Mouse (Mus musculus) kidney, adult 2 months (tissue): ENCODE results near the gene Atf7ip.

Experiments used
- CTCF ChIP-seq: fragments of 200-500 bp; conservative IDR thresholded peaks from 2 replicates; pipeline ENCODE4 v1.5.1; 2011; ENCODE audit warnings: low read depth, mild to moderate bottlenecking, control low read depth, low read length, moderate library complexity, mixed read lengths; ENCODE audit not compliant: insufficient read depth, insufficient read length
- POLR2A ChIP-seq: fragments of 200-500 bp; IDR thresholded peaks from one replicate; pipeline ENCODE4 v1.6.1; 2011; ENCODE audit warnings: low read depth, low read length, control low read depth

DNA sequence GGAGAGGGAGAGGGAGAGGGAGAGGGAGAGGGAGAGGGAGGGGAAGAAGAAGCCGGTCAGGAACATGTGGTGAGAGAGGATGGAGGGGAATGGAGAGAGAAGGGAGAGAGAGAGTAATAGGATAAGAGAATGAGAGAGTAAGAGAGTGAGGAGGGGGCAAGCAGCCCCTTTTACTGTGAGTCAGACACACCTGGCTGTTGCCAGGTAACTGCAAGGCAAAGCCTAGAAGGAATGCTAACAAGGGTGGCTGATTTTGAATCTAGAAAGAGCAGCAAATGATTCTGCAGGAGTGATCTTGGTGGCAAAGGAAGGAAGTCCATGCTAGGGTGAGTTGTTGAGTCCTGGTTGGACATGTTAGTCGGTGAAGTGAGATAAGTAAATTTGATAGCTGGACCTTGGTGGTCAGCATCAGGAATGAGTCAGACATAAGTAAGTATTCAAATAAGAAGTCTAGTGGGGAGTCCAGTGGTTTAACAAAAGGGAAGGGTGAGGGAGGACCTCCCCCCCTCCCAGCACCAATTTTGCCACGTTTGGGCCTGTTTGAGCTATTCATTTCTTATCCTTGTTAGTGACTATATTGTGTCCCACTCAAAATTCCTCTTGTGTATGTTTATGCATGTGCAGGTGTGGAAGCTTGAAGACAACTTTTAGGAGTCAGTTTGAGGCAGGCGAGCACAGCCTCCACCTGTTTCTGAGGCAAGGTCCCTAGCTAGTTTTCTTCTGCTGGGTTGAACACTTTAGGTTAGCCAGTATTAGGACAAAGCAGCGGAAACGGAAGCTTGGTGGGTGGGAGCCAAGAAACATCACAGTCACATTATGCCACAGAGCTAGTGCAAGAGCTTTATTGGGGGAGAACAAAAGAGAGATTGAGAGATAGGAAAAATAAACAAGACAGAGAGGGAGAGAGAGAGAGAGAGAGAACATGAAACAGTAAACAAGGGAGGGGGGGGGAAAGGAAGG, 15.2 kb upstream of the Atf7ip start:
- TF ChIP-seq CTCF (no peak), POLR2A (no peak)
